Mouse (Mus musculus): ENCODE measurements around the gene Ncan.
"Not testable (repeated sequence)": the region's sequence is repeated elsewhere in the genome, so short reads cannot be mapped to it uniquely, and the experiment has no call there.

Gene Ncan

DNA sequence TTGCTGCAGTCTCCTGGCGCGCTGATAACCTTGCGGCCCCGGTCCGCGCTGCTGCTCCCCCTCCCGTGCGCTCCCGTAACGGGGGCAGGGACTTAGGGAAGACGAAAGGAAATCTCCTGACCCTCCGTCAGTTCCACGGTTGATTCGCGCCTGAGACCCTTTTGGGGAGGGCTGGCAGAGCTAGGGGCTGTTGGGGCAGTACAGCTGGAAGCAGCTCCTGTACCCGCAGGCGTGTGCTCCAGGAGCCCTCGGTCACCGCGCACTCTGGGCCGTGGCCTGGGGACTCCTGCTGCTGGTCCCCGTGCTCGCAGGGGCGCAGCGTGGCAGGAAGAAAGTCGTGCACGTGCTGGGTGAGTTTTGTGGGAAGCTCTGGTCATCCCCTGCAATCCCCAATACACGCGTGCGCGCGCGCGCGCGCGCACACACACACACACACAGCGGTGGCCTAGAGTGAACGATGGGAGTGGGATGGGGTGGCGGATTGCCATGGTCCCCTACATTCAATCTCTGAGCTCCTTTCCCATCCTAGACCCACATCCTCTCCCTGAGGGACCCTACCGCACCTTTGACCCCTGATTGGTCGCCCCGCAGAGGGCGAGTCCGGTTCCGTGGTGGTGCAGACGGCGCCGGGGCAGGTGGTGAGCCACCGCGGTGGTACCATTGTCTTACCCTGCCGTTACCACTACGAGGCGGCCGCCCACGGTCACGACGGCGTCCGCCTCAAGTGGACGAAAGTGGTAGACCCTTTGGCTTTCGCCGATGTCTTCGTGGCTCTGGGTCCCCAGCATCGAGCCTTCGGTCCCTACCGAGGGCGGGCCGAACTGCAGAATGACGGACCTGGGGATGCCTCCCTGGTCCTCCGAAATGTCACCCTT, 36.2 kb downstream of the Ncan start:
- DNase-seq (ENCODE audit: low read depth), result no peak

DNA sequence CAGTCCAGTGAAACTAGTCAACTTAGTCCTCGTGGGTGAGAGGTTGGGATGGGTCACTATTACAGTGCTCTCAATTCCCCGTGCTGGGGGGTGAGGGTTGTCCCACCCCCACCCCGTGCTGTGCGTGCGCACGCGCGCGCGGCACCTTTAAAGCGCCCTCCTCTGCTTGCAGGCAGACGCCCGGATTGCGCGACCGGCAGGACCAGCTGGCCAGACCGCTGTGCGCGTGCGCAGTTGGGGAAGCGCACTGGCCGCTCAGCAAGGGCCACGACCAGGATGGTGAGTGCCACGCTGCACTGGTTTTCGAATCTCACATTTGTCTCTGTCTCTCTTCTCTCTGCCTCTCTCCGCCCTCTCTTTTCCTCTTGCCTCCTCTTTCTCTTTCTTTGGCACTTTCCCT, 37.4 kb downstream of the Ncan start, which contains the start of gene Hapln4:
TSS of gene Hapln4 (plus strand) at position 173 of the 400 bp plus-strand sequence.
- DNase-seq (ENCODE audit: low read depth), result peak; percentile 81

DNA sequence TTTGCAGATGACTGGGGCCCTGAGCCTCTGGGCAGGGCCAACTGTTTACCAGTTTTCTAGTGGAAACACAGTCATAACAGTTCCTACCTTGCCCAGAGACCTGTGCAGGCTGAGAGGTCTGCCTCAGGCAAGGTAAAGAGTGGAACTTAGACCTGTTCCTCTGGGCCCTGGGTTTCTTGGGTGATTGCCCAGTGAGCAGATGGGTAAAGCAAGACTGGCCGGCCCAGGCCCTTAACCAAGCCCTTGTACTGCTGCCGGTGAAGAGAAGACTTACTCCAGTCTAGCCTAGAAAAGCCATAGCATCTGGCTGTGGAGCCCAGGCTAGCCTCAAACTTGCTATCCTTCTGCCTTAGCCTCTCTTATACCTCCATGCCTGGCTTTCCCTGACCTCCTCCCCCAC, 38.7 kb downstream of the Ncan start:
- DNase-seq (ENCODE audit: low read depth), result no peak

DNA sequence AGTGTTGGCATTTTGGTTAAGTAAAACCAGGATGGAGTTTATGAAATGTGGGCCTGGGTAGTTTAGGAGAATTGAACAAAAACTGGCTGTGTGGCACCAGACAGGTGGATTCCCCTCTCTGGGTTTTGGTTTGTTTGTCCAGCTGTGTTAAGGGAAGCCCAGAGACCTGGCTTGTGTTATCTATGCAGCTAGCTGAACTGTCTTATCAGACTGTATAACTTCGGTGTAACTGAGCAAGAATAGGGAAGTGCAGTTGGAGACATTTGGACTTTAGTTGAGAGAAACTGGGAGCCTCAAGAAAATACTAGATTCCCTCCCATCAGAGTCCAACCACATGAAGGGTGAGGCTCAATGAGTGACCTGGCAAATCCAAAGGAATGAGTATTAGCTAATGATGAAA, 47.0 kb downstream of the Ncan start:
- no peak for DNase-seq (ENCODE audit: low read depth)

DNA sequence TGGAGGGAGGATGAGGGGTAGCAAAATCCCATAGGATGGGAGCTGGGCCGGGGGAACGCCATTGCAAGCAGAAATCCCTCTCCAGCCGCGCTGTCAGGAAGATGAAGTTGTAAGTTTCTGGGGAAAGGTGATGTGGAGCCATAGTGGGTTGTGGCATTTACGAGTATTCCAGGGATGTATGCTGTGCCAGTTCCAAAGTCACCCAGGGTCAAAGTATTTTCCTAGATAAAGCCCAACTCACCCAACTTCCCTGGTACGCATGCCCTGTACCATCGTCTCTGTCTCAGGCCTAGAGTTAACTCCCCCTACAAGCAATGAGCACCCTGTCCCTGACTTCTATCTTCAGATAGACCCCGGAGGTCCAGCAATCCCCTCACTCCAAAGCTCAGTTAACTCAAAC, 47.6 kb downstream of the Ncan start:
- no peak for DNase-seq (ENCODE audit: low read depth)

DNA sequence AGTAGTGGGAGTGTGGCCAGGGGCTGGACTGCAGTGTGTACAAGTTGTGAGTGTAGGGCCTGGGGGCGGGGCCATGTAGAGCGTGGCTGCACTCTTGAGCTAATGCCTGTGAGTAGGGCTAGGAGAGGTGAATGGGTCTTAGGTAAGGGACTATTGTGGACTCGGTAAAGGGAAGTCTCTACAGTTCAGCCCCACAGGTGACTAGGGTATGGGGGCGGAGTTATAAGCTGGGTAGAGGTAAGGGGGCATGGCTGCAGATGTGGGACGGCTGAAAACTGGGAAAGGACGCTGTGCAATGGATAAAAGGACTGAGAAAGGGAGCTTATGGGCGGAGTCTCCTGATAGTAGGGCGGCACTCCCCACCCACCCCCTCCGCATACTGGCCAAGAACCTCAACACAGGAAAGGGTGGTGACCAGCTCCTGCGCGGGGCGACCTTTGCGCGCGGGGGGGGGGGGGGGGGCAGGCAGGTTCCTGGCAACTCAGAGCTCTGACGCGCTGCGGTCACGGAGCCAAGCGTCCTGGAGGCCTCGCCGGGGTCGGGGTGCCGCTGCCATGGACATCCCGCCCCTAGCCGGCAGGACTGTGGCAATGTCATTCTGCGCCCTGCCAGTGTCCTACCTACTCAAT, 48.1 kb downstream of the Ncan start, which contains the start of gene Tm6sf2:
TSS of gene Tm6sf2 (plus strand) at position 484 of the 629 bp plus-strand sequence.
- no peak for DNase-seq (ENCODE audit: low read depth)

DNA sequence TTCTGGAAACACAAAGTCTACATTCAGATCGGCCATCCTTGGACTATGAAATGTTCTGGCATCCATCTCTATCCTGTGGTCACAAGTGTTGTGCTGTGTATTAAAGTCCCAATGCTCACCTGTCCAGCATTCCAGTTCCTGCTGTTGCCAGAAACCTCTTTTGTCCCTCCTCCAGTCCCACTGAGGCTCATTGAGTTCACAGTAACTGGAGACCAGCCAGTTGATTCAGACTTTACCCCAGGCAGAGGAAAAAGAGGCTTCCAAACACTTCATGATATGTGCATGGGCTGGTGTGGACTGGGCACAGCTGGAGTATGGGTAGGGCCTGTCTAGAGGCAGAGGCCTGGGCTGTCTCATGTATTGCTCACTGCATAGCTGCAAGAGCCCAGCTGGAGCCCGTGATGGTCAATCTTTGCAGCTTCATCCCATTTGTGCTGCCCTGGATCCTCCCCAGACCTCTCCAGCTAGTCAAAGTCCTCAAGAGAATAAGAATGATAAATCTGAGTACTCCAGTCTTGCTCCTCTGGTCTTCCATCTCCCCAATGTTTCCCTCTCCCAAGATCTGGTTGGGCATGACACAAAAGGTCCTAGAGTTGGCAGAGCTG, 48.7 kb downstream of the Ncan start:
- DNase-seq (ENCODE audit: low read depth), result no peak

DNA sequence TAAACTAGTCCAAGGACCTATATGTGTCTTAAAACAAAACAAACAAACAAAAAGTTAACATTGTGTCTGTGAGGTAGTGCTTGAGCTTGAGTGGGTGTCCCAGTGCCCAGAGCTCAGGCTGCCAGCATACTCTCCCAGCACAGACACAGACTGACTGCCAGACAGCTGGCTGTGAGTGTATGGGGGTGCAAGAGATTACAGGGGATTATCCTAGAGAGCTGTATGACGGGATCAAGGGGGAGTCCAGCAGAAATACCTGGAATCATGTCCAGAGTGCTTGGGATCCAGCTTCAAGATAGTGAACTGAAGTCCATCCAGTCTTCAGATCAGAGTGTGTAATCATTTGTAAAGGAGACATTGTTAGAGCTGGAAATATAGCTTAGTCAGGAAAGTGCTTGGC, 63.0 kb downstream of the Ncan start:
- DNase-seq (ENCODE audit: low read depth), result no peak

DNA sequence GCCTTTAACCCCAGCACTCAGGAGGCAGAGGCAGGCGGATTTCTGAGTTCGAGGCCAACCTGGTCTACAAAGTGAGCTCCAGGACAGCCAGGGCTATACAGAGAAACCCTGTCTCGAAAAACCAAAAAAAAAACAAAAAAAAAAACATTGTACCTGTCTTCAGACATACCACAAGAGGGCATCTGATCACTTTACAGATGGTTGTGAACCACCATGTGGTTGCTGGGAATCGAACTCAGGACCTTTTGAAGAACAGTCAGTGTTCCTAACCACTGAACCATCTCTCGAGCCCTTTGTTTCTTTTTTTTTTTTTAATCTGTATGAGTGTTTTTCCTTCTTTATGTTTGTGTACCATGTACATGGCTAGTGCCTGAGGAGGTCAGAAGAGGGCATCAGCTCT, 70.2 kb downstream of the Ncan start:
- DNase-seq (ENCODE audit: low read depth), result not testable (repeated sequence)

DNA sequence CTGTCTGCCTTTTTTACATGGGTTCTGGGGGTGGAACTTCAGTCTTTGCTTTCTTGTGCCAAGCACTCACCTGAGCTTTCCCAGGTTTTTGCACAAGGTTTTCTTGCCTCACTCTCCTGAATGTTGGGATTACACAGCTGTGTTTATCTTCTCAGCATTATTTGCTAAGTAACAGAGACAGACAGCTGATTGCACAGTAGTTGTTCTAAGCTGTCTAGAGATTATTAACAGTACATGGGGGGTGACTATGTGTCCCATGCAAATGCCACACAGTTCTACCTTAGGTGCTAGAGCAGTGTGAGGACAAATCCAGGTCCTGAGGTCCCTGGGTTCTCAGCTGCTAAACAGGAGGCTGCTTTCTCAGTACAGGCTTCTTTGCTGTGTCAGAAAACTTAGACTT, 71.0 kb downstream of the Ncan start:
- DNase-seq (ENCODE audit: low read depth), result no peak

DNA sequence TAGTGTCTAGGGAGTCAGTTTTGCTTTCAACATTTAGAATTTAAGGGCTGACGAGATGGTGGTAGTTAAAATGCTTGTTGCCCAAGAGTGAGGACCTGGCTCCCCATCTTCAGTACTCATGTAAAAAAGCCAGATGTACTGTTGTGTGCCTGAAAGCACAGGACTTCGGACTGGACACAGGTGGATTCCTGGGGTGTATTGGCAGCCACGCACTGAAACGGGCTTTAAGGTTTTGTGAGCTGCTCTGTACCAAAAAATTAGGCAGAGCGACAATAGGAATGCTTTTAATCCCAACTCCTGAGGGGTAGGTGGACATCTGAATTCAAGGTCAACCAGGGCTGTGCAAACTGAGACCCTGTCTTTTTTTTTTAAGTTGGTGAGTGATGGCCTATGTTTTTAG, 76.7 kb downstream of the Ncan start:
- DNase-seq (ENCODE audit: low read depth), result no peak
